Mouse (Mus musculus): ENCODE measurements around the gene Foxl2. TPM values are rescaled to one million over a fixed set of nuclear protein-coding genes. Genes with fewer than 3 reads are reported as not detected.

Gene Foxl2
- polyA plus RNA-seq, 1 experiment from 2014 or later, result 2.4 TPM

DNA sequence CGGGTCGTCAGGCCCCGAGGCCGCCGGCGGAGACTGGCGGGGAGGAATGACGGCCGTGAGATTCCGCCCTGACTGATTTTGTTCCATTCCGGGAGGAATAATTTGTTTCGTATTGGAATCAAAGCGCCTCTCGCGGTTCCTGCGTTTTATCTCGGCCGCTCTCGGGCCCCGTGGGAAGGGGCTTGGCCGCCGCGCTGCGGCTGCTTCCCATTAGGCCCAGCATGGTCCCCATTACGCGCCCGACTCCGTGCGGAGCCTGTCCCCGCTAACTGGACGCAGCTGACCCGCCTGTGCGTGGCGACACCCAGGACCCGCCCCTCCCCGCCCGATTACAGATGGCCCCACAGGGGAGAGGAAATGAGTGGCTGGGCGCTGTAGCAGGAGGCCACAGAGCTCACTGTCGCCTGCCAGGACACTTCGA lies 18.0 kb downstream of the Foxl2 start:
- no peak overlapping the region for H3K27ac ChIP-seq (replicated peaks)
- H3K9me3 ChIP-seq, result peaks cover 9% of the 10 kb centered on the region; the same call in 1 of the 2 replicates
- DNase-seq (ENCODE audit: low spot score), result peak; percentile 84
- peak overlapping the region; percentile 56 for H3K4me3 ChIP-seq
- peaks cover 14% of the 10 kb centered on the region for H3K4me1 ChIP-seq
- H3K27me3 ChIP-seq (replicated peaks; ENCODE audit: low read depth, poor library complexity, severe bottlenecking), result peaks cover 99% of the 10 kb centered on the region
- H3K36me3 ChIP-seq (replicated peaks), result no peaks in the 10 kb centered on the region
- under 1% methylated on average over 40 of the region's 40 CpGs for WGBS

GRCm38 (mm10) chr9:98973561-98973960 lies 18.5 kb downstream of the Foxl2 start:
- WGBS, result 4% methylated on average over 7 of the region's 7 CpGs
- Histone ChIP-seq H3K4me3 (peak overlapping the region; percentile 56), H3K27me3 (replicated peaks; ENCODE audit: low read depth, poor library complexity, severe bottlenecking) (peaks cover 94% of the 10 kb centered on the region), H3K9me3 (peaks cover 9% of the 10 kb centered on the region; the same call in 1 of the 2 replicates), H3K36me3 (replicated peaks) (no peaks in the 10 kb centered on the region), H3K4me1 (peaks cover 14% of the 10 kb centered on the region), H3K27ac (replicated peaks) (no peak overlapping the region)
- peak; percentile 48 for DNase-seq (ENCODE audit: low spot score)

DNA sequence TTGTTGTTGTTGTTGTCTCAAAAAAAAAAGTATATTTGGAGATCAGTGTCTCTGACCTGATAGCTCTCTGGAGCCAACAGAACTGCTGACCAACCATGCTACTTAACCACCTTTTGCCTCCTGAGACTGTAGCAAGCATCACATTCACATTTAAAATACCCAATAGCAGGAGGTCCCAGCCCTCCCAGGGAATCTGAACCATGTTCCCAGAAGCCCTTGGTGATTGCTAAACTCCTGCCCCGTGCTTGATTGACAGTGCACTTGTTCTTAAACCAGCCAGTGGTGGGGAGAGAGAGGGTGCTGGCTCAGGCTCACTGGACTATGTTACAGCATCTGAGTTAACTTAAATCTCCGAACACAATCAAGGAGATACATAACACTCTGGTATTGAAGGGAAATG lies 19.8 kb downstream of the Foxl2 start:
- H3K4me1 ChIP-seq, result peaks cover 20% of the 10 kb centered on the region
- H3K27ac ChIP-seq (replicated peaks), result no peak overlapping the region
- WGBS, result 26% methylated on average over 2 of the region's 2 CpGs
- no peaks in the 10 kb centered on the region for H3K36me3 ChIP-seq (replicated peaks)
- peaks cover 90% of the 10 kb centered on the region for H3K27me3 ChIP-seq (replicated peaks; ENCODE audit: low read depth, poor library complexity, severe bottlenecking)
- no peak overlapping the region for H3K4me3 ChIP-seq
- peaks cover 9% of the 10 kb centered on the region; the same call in 1 of the 2 replicates for H3K9me3 ChIP-seq
- DNase-seq (ENCODE audit: low spot score), result no peak

DNA sequence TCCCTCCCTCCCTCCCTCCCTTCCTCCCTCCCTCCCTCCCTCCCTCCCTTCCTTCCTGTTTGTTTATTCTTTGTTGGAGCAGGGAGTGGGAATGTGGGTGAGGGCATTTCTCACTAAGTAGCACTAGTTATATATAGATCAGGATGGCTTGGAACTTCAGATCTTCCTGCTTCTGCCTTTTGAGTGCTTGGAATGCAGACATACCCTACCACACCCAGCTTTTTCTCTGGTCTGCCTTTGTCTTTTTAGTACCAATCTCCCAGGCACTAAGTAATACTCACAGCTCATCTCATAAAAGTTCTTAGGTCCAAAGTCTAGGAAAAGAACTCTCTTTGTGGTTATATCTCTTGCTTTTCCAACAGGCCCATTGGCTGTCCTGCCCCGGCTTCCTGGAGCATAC lies 21.0 kb downstream of the Foxl2 start:
- H3K27ac ChIP-seq (replicated peaks), result no peak overlapping the region
- 75% methylated on average over 1 of the region's 1 CpGs for WGBS
- peaks cover 22% of the 10 kb centered on the region for H3K4me1 ChIP-seq
- no peaks in the 10 kb centered on the region for H3K9me3 ChIP-seq
- no peaks in the 10 kb centered on the region for H3K36me3 ChIP-seq (replicated peaks)
- no peak overlapping the region for H3K4me3 ChIP-seq
- DNase-seq (ENCODE audit: low spot score), result no peak
- peaks cover 85% of the 10 kb centered on the region for H3K27me3 ChIP-seq (replicated peaks; ENCODE audit: low read depth, poor library complexity, severe bottlenecking)

DNA sequence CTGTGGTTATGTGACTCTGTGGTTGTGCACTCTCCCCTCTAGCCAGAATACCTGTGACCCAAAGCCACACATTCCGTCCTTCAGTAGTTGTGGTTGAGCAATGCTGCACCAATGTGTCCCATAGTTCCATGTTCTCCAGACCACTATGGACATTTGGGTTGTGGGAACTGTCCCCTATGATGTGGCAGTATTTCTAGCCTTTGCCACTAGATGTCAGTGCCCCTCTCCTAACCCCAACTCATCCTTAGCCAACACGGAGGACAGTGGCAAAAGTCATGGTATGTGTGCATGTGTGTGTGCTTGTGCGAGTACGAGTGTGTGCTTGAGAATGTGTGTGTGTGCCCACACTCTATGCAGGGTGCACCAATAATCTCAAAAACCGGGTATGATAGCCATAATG lies 21.4 kb downstream of the Foxl2 start:
- Histone ChIP-seq H3K27me3 (replicated peaks; ENCODE audit: low read depth, poor library complexity, severe bottlenecking) (peaks cover 80% of the 10 kb centered on the region), H3K9me3 (no peaks in the 10 kb centered on the region), H3K36me3 (replicated peaks) (no peaks in the 10 kb centered on the region), H3K4me1 (peaks cover 22% of the 10 kb centered on the region), H3K4me3 (no peak overlapping the region), H3K27ac (replicated peaks) (no peak overlapping the region)
- DNase-seq (ENCODE audit: low spot score), result no peak
- WGBS, result 45% methylated on average over 5 of the region's 5 CpGs

DNA sequence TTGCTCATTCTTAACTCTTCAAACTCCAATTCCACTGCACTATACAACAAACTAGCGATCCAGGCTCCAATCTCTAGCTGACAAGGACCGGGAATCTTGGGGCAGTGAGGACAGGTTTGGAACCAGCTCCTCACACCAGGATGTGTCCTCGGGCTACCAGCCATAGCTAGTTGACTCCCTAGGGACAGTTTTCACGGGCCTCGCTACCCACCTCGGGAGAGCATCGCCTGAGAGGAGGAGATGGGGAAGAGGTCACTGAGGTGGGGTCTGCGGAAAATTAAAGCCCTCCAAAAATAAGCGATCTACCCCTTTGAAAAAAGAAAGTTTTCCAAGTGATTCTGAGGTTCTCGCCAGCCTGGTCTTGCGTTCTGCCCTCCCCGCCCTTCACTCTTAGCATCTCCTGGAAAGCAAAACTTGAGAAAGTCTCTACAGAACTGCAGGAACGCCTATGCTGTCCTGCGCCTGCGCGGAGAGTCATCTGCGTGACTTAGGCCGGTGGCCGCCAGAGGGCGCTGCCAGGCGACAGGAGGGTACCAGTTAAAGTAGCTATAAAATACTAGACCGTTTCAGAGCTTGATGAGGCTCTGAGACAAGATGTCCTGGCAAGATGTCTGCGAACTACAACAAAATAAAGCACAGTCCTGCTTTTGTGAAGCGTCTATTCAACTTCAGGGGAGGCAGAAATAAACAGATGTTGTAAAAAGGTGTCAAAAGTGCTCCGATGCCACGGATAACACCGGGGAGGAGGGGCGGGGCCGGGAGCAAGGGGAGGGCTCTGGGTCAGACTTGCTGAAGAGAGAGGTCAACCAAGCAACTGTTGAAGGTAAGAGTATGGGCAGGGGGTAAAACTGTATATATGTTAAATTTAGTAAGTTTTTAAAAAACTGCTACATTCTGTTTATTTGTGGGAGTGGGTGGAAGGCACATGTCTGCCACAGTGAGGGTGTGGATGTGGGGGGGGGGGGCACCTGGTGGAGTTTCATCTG lies 24.6 kb downstream of the Foxl2 start:
- Histone ChIP-seq H3K4me3 (peak overlapping the region; percentile 55), H3K27ac (replicated peaks) (no peak overlapping the region), H3K36me3 (replicated peaks) (no peaks in the 10 kb centered on the region), H3K9me3 (no peaks in the 10 kb centered on the region), H3K4me1 (peaks cover 10% of the 10 kb centered on the region), H3K27me3 (replicated peaks; ENCODE audit: low read depth, poor library complexity, severe bottlenecking) (peaks cover 72% of the 10 kb centered on the region)
- 5% methylated on average over 29 of the region's 29 CpGs for WGBS
- DNase-seq (ENCODE audit: low spot score), result peak; percentile 93

DNA sequence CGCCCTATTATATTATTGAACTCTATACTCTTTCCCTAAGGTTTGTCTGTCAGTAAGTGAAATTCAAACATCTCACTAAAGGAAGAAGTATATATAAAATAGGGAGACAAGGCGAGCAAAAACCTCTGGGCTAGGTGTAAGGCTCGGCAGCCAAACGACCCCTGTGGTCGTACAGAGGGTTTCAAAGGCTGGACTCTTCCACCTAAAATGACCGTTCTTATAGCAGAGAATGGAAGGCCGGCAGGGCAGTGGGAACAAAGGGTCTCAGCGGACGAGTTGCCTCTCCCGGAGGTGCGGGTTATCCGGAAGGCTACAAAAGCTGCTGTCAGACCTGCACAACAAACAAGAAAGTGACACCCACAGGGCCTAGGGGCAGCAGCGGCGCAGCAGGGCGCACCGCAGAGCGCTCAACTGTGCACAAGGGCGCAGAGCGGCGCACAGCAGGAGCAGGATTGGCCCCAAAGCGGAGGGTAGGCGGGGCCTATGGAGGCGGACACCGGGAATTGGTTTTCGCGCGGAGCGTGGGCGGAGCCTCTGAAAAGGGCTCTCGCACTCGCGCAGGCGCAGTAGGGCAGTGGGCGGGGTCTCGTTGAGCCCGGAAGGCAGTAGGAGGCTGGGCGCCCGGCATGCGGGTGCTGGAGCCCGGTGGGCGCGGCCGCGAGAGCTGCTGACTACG lies 30.9 kb downstream of the Foxl2 start, which contains the start of gene Faim:
Gene Faim, plus strand, starts transcription at position 574 of the 676 bp plus-strand sequence.
- H3K27me3 ChIP-seq (replicated peaks; ENCODE audit: low read depth, poor library complexity, severe bottlenecking), result peaks cover 27% of the 10 kb centered on the region
- peaks cover 13% of the 10 kb centered on the region for H3K4me1 ChIP-seq
- WGBS, result 1% methylated on average over 45 of the region's 45 CpGs
- no peaks in the 10 kb centered on the region for H3K36me3 ChIP-seq (replicated peaks)
- H3K27ac ChIP-seq (replicated peaks), result peak within 1 kb of the TSS; percentile 85
- peak; percentile 100 for DNase-seq (ENCODE audit: low spot score)
- peak within 1 kb of the TSS; percentile 78 for H3K4me3 ChIP-seq
- no peaks in the 10 kb centered on the region for H3K9me3 ChIP-seq

- H3K4me1 ChIP-seq, result peaks cover 13% of the 10 kb centered on the region
- no peaks in the 10 kb centered on the region for H3K36me3 ChIP-seq (replicated peaks)
- under 1% methylated on average over 50 of the region's 50 CpGs for WGBS
- peak overlapping the region; percentile 78 for H3K4me3 ChIP-seq
- H3K27ac ChIP-seq (replicated peaks), result peak overlapping the region; percentile 85
- H3K9me3 ChIP-seq, result no peaks in the 10 kb centered on the region
- no peak for DNase-seq (ENCODE audit: low spot score)
- H3K27me3 ChIP-seq (replicated peaks; ENCODE audit: low read depth, poor library complexity, severe bottlenecking), result peaks cover 27% of the 10 kb centered on the region
Observed at GRCm38 (mm10) chr9:98986476-98987096, 31.5 kb downstream of the Foxl2 start.

DNA sequence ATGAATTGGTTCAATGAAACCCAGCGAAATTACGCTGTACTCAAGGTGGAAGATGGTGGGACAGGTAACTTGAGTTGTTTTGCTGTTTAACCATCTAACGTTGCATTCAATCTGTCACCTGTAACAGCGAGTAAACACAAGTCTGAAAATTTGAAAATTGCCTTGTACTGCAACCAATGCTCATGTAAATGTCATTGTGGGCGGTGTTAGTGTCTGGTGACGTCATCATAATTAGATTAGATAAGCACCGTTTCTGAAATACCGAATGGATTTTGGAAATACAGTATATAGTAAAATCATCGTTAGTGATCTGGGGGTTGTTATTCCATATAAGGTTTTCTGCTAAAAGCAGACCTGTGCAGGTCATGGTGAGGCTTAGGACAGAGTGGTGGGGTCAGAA lies 32.0 kb downstream of the Foxl2 start:
- Histone ChIP-seq H3K27me3 (replicated peaks; ENCODE audit: low read depth, poor library complexity, severe bottlenecking) (peaks cover 25% of the 10 kb centered on the region), H3K4me3 (peak overlapping the region; percentile 78), H3K27ac (replicated peaks) (no peak overlapping the region), H3K9me3 (no peaks in the 10 kb centered on the region), H3K4me1 (peaks cover 13% of the 10 kb centered on the region), H3K36me3 (replicated peaks) (no peaks in the 10 kb centered on the region)
- DNase-seq (ENCODE audit: low spot score), result no peak
- 53% methylated on average over 9 of the region's 9 CpGs for WGBS

- no peak overlapping the region for H3K27ac ChIP-seq (replicated peaks)
- H3K36me3 ChIP-seq (replicated peaks), result peaks cover 27% of the 10 kb centered on the region
- no peak overlapping the region for H3K4me3 ChIP-seq
- no peaks in the 10 kb centered on the region for H3K27me3 ChIP-seq (replicated peaks; ENCODE audit: low read depth, poor library complexity, severe bottlenecking)
- no peaks in the 10 kb centered on the region for H3K4me1 ChIP-seq
- H3K9me3 ChIP-seq, result no peaks in the 10 kb centered on the region
- WGBS, result 93% methylated on average over 4 of the region's 4 CpGs
- no peak for DNase-seq (ENCODE audit: low spot score)
Observed at GRCm38 (mm10) chr9:98994103-98994502, 39.0 kb downstream of the Foxl2 start.

DNA sequence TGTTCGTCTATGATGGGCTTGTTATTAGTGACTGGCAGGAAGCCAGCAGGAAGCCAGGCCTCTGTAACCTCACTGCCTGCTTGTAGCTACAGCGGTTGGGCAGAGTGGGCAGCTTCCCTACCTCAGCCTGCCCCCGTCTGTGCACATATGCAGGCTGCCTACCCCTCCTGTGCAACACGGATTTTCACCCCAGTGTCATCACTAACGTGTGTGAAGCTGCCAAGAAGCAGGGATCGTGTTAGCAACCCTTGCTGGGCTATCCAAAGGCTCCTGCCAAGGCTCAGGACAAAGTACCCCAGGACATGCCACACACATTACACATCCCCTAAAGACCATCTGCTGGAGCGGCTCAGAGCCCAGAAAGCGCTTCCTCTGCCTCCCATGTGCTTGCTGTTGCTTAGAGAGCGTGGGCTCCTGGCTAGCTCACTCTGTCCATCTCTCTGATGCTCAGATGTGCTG lies 44.8 kb downstream of the Foxl2 start:
- H3K27me3 ChIP-seq (replicated peaks; ENCODE audit: low read depth, poor library complexity, severe bottlenecking), result no peaks in the 10 kb centered on the region
- no peaks in the 10 kb centered on the region for H3K9me3 ChIP-seq
- peaks cover 56% of the 10 kb centered on the region for H3K36me3 ChIP-seq (replicated peaks)
- no peaks in the 10 kb centered on the region for H3K4me1 ChIP-seq
- no peak for DNase-seq (ENCODE audit: low spot score)
- 88% methylated on average over 9 of the region's 9 CpGs for WGBS
- H3K27ac ChIP-seq (replicated peaks), result no peak overlapping the region
- no peak overlapping the region for H3K4me3 ChIP-seq

DNA sequence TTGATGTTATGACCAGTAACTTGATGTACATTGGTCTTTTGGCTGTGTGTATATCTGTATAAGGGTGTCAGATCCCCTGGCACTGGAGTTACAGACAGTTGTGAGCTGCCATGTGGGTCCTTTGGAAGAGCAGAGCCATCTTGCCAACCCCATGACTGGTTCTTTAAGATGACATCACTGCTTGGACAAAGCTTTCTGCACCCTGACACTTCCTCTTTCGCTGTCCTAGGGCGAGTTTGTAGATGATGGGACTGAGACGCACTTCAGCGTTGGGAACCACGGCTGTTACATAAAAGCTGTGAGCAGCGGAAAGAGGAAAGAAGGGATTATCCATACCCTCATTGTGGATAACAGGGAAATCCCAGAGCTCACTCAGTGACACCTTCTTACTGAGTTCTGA lies 46.2 kb downstream of the Foxl2 start:
- DNase-seq (ENCODE audit: low spot score), result no peak
- Histone ChIP-seq H3K27ac (replicated peaks) (no peak overlapping the region), H3K27me3 (replicated peaks; ENCODE audit: low read depth, poor library complexity, severe bottlenecking) (no peaks in the 10 kb centered on the region), H3K4me3 (no peak overlapping the region), H3K9me3 (no peaks in the 10 kb centered on the region), H3K36me3 (replicated peaks) (peaks cover 65% of the 10 kb centered on the region), H3K4me1 (no peaks in the 10 kb centered on the region)
- 93% methylated on average over 6 of the region's 6 CpGs for WGBS

All from embryonic facial prominence, embryonic 10.5 days (tissue).